Mouse (Mus musculus) kidney, embryonic 15.5 days (tissue): ENCODE measurements around the gene Alkbh5. TPM values are rescaled to one million over a fixed set of nuclear protein-coding genes. Genes with fewer than 3 reads are reported as not detected.

Source experiments
- ATAC-seq: fragments of 200-750 bp; cut with Nextera tagmentation; replicated peaks from 2 replicates; pipeline ENCODE4 v1.8.0; 2017; ENCODE audit warnings: moderate TSS enrichment; ENCODE audit not compliant: low FRiP score
- H3K27ac ChIP-seq: fragments of 300-500 bp; sonication (generic); 2 replicates; pipeline ENCODE4 v1.5.1; 2015; ENCODE audit warnings: mild to moderate bottlenecking, inconsistent platforms
- H3K27me3 ChIP-seq: fragments of 300-500 bp; sonication (generic); 2 replicates; pipeline ENCODE4 v1.6.1; 2015; ENCODE audit warnings: inconsistent platforms
- H3K36me3 ChIP-seq: fragments of 300-500 bp; sonication (generic); 2 replicates; pipeline ENCODE4 v1.6.1; 2015; ENCODE audit warnings: inconsistent platforms
- H3K4me1 ChIP-seq: fragments of 300-500 bp; sonication (generic); 2 replicates; pipeline ENCODE4 v1.6.1; 2015; ENCODE audit warnings: inconsistent platforms
- H3K4me2 ChIP-seq: fragments of 300-500 bp; sonication (generic); 2 replicates; pipeline ENCODE4 v1.6.1; 2015; ENCODE audit warnings: moderate library complexity, mild to moderate bottlenecking, inconsistent platforms
- H3K4me3 ChIP-seq: fragments of 300-500 bp; sonication (generic); replicated peaks from 2 replicates; pipeline ENCODE4 v1.5.1; 2015; ENCODE audit warnings: mild to moderate bottlenecking, inconsistent platforms
- H3K9ac ChIP-seq: fragments of 300-500 bp; sonication (generic); 2 replicates; pipeline ENCODE4 v1.6.1; 2015; ENCODE audit warnings: mild to moderate bottlenecking, inconsistent platforms
- H3K9me3 ChIP-seq: fragments of 300-500 bp; sonication (generic); replicated peaks from 2 replicates; pipeline ENCODE4 v1.6.1; 2016; ENCODE audit warnings: inconsistent platforms
- WGBS: fragments of 180-500 bp; shearing (Covaris S2); methylation state at CpG from one replicate; pipeline ENCODE4 v1.1.7; 2015; ENCODE audit warnings: mixed read lengths; 5-methylcytosine and 5-hydroxymethylcytosine counted together
- polyA plus RNA-seq: library from polyadenylated mRNA; unstranded; fragments of >200 nt; fragmentation: Nextera tagmentation; extraction: Ambion mirVana; gene quantifications from 2 replicates; pipeline ENCODE4 v1.2.1, GENCODE M21; 2015

Alkbh5 gene
- polyA plus RNA-seq: 37.5 and 37.9 TPM in 2 replicates

DNA sequence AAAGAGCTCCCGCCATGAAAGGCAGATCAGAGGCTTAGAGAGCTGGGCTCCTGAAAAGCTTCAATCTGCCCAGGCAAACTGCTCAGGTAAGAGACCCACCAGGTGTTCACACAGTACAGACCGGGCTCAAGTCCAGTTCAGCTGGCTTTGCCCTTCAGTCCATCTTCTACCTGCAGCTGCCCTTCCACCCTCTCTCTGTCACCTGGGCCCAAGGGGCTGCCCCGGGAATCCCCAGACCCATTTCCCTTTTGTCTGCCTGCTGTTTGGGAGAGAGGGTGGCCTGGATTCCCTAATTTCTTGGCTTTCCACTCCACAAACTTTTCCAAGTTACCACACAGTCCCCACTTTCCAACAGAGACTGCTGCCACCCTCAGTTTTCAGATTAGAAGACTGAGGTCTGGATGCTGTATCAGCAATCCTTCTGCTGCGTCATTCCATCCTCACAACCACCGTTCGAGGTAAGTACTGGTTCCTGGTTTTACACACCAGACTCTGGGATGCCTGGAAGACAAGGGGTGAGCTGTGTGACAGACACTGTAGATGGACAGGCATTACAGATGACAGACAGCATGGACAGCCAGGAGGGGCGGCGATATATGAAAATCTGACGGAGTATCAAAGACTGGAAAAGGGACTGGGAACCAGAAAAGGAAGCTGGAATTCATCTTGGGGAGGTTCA, at the start of gene Alkbh5:
Gene Alkbh5 (plus strand): TSS at position 202 of the 679 bp plus-strand sequence.
- H3K4me1 ChIP-seq: peaks cover 23% of the 10 kb centered on the region
- H3K4me3 ChIP-seq: peak within 1 kb of the TSS; percentile 77
- peak within 1 kb of the TSS; percentile 86 for H3K4me2 ChIP-seq
- WGBS: 17% methylated on average over 9 of the region's 9 CpGs
- peak within 1 kb of the TSS; percentile 100 for H3K27ac ChIP-seq
- H3K9me3 ChIP-seq: no peaks in the 10 kb centered on the region
- H3K27me3 ChIP-seq: no peaks in the 10 kb centered on the region
- H3K36me3 ChIP-seq: 0 out of 2 replicates have a peak, but pooled peaks cover 3% of the 10 kb centered on the region
- H3K9ac ChIP-seq: peak within 1 kb of the TSS; percentile 64
- ATAC-seq: no peak

GRCm38 (mm10) chr11:60492726-60493125, 43.5 kb upstream of the Alkbh5 start:
- 84% methylated on average over 5 of the region's 5 CpGs for WGBS
- H3K4me3 ChIP-seq: no peak overlapping the region
- H3K27me3 ChIP-seq: no peaks in the 10 kb centered on the region
- H3K4me1 ChIP-seq: no peaks in the 10 kb centered on the region
- no peak for ATAC-seq
- H3K9ac ChIP-seq: no peak overlapping the region
- no peak overlapping the region for H3K4me2 ChIP-seq
- H3K27ac ChIP-seq: no peak overlapping the region
- H3K9me3 ChIP-seq: no peaks in the 10 kb centered on the region
- no peaks in the 10 kb centered on the region for H3K36me3 ChIP-seq

DNA sequence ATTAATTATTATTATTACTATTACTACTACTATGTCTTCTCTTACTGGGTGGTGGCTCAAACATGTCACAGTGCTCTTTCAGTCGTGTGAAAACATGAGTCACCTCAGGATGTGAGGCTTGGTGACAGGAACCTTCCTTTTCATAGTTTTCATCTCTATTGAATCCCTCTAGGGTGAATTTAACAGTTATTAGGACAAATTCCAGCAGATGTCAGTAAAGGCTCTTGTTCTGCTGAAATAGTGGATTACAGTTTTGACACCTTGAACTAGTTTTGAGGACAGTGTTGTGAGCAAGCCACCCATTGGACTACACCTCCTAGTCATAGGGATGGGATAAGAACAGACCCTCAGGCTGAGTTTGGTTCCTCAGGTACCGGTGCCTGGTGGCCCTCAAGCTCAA, 40.5 kb upstream of the Alkbh5 start:
- WGBS: 62% methylated on average over 2 of the region's 2 CpGs

GRCm38 (mm10) chr11:60507281-60507680, 28.9 kb upstream of the Alkbh5 start:
- no peak overlapping the region for H3K27ac ChIP-seq
- ATAC-seq: no peak
- 80% methylated on average over 13 of the region's 13 CpGs for WGBS
- peaks cover 28% of the 10 kb centered on the region for H3K27me3 ChIP-seq
- peaks cover 18% of the 10 kb centered on the region; the same call in 1 of the 2 replicates for H3K4me1 ChIP-seq
- H3K36me3 ChIP-seq: no peaks in the 10 kb centered on the region
- H3K4me2 ChIP-seq: no peak overlapping the region
- H3K9me3 ChIP-seq: no peaks in the 10 kb centered on the region
- H3K9ac ChIP-seq: no peak overlapping the region
- no peak overlapping the region for H3K4me3 ChIP-seq

More for the DNA sequence above, 40.5 kb upstream of the Alkbh5 start:
- no peak overlapping the region for H3K4me3 ChIP-seq
- no peaks in the 10 kb centered on the region for H3K27me3 ChIP-seq
- ATAC-seq: no peak
- no peak overlapping the region for H3K9ac ChIP-seq
- H3K27ac ChIP-seq: no peak overlapping the region
- H3K4me1 ChIP-seq: no peaks in the 10 kb centered on the region
- H3K9me3 ChIP-seq: no peaks in the 10 kb centered on the region
- no peaks in the 10 kb centered on the region for H3K36me3 ChIP-seq
- H3K4me2 ChIP-seq: no peak overlapping the region

- H3K4me1 ChIP-seq: peaks cover 12% of the 10 kb centered on the region; the same call in 1 of the 2 replicates
- H3K4me3 ChIP-seq: peak overlapping the region; percentile 41
- no peaks in the 10 kb centered on the region for H3K36me3 ChIP-seq
- no peaks in the 10 kb centered on the region for H3K9me3 ChIP-seq
- peak; percentile 59; the same call in 1 of the 2 replicates for ATAC-seq
- no peak overlapping the region for H3K9ac ChIP-seq
- H3K4me2 ChIP-seq: peak overlapping the region; percentile 68
- 5% methylated on average over 11 of the region's 11 CpGs for WGBS
- H3K27ac ChIP-seq: no peak overlapping the region
- peaks cover 28% of the 10 kb centered on the region for H3K27me3 ChIP-seq
Measured at GRCm38 (mm10) chr11:60508950-60509349, 27.2 kb upstream of the Alkbh5 start.

DNA sequence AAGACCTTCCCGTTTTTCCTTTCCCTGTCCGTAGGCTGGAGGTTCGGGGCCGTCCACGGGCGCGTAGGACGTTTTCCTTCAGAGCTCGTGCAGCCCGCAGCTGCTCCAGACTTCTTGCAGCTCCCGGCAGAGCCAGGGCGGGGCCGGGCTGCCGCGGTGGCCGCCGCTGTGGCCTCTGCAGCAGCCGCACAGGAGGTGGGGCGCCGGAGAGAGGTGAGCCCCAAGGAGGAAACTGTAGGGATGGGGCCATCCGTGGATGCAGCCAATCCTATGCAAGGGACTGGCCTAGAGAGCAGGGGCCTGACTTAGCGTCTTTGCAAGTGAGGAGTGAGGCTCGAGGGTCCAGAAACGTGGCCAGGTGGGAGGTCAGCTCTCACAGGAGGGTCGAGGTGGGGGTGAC, 26.7 kb upstream of the Alkbh5 start:
- no peaks in the 10 kb centered on the region for H3K36me3 ChIP-seq
- peak overlapping the region; percentile 41 for H3K4me3 ChIP-seq
- peak; percentile 62 for ATAC-seq
- peaks cover 28% of the 10 kb centered on the region for H3K27me3 ChIP-seq
- H3K27ac ChIP-seq: no peak overlapping the region
- peaks cover 12% of the 10 kb centered on the region; the same call in 1 of the 2 replicates for H3K4me1 ChIP-seq
- H3K9me3 ChIP-seq: no peaks in the 10 kb centered on the region
- peak overlapping the region; percentile 14; the same call in 1 of the 2 replicates for H3K9ac ChIP-seq
- H3K4me2 ChIP-seq: peak overlapping the region; percentile 68
- WGBS: under 1% methylated on average over 25 of the region's 25 CpGs

- no peak overlapping the region for H3K4me2 ChIP-seq
- H3K4me3 ChIP-seq: no peak overlapping the region
- H3K4me1 ChIP-seq: peaks cover 12% of the 10 kb centered on the region; the same call in 1 of the 2 replicates
- H3K9me3 ChIP-seq: no peaks in the 10 kb centered on the region
- no peak overlapping the region for H3K27ac ChIP-seq
- H3K36me3 ChIP-seq: no peaks in the 10 kb centered on the region
- 81% methylated on average over 1 of the region's 1 CpGs for WGBS
- no peak overlapping the region for H3K9ac ChIP-seq
- peaks cover 28% of the 10 kb centered on the region for H3K27me3 ChIP-seq
- no peak for ATAC-seq
Measured at GRCm38 (mm10) chr11:60511893-60512292, 24.3 kb upstream of the Alkbh5 start.

DNA sequence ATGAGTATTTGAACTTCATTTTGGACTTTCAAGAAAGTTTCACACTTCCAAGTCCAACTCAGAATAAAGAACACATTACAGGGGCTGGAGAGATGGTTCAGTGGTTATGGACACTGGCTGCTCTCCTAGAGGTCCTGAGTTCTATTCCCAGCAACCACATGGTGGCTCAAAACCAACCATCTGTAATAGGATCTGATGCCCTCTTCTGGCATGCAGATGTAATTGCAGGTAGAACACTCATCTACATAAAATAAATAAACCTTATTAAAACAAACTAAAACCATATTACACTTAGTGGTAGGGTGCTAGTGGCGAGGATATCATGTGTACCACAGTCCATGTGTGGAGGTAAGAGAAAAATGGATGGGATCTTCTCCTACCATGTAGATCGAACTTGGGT, 23.7 kb upstream of the Alkbh5 start:
- Histone ChIP-seq H3K4me1 (peaks cover 12% of the 10 kb centered on the region; the same call in 1 of the 2 replicates), H3K4me2 (no peak overlapping the region), H3K27me3 (peaks cover 26% of the 10 kb centered on the region), H3K36me3 (no peaks in the 10 kb centered on the region), H3K4me3 (no peak overlapping the region), H3K9ac (no peak overlapping the region), H3K9me3 (no peaks in the 10 kb centered on the region), H3K27ac (no peak overlapping the region)
- no peak for ATAC-seq
- WGBS: 86% methylated on average over 2 of the region's 2 CpGs

DNA sequence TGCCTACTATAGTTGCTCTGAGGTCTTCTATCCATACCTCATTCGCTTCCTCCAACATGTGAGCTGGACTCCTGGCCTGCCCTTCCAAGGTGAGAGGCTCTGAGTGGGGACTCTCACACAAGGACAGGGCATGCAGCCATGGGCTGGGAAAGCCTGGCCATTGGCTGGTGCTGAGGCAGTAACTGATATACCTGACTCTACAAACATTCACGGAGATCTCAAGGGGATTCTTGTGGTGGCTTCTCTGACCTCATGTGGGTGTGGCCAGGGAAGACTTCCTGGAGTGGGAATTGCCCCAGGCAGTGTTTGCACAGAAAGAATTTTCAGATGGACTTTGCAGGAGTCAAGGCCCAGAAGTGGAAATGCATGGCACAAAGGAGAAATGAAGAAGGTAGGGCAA, 21.2 kb upstream of the Alkbh5 start:
- Histone ChIP-seq H3K9ac (no peak overlapping the region), H3K27ac (no peak overlapping the region), H3K4me3 (no peak overlapping the region), H3K36me3 (no peaks in the 10 kb centered on the region), H3K4me1 (no peaks in the 10 kb centered on the region), H3K27me3 (peaks cover 10% of the 10 kb centered on the region; the same call in 1 of the 2 replicates), H3K9me3 (no peaks in the 10 kb centered on the region), H3K4me2 (no peak overlapping the region)
- WGBS: 54% methylated on average over 2 of the region's 2 CpGs
- no peak for ATAC-seq

- H3K9me3 ChIP-seq: no peaks in the 10 kb centered on the region
- H3K4me1 ChIP-seq: no peaks in the 10 kb centered on the region
- H3K4me3 ChIP-seq: no peak overlapping the region
- no peaks in the 10 kb centered on the region for H3K27me3 ChIP-seq
- no peak overlapping the region for H3K27ac ChIP-seq
- no peak overlapping the region for H3K9ac ChIP-seq
- WGBS: 63% methylated on average over 4 of the region's 4 CpGs
- no peak for ATAC-seq
- no peaks in the 10 kb centered on the region for H3K36me3 ChIP-seq
- no peak overlapping the region for H3K4me2 ChIP-seq
Measured at GRCm38 (mm10) chr11:60518305-60518704, 17.9 kb upstream of the Alkbh5 start.

DNA sequence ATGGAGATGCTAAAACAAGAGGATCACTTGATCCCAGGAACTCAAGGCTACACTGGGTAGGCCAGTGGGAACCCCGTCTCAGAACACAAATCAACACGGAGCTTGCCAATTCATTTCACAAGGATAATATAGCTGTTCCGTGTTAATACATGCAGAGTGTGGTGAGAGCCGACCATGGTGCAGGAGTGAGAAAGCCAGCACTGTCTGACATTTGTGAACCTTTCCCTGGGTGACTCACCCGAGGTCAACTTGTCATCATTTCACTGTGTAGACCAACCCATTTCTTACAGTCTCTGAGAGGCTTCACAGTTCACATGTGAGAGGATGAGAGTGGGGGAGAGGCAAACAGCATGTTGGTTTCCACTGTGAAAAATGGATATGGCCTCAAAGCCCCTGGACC, 14.2 kb upstream of the Alkbh5 start:
- WGBS: 78% methylated on average over 5 of the region's 5 CpGs
- Histone ChIP-seq H3K27me3 (no peaks in the 10 kb centered on the region), H3K9ac (no peak overlapping the region), H3K27ac (no peak overlapping the region), H3K4me2 (no peak overlapping the region), H3K9me3 (no peaks in the 10 kb centered on the region), H3K36me3 (no peaks in the 10 kb centered on the region), H3K4me3 (no peak overlapping the region), H3K4me1 (no peaks in the 10 kb centered on the region)
- ATAC-seq: no peak

DNA sequence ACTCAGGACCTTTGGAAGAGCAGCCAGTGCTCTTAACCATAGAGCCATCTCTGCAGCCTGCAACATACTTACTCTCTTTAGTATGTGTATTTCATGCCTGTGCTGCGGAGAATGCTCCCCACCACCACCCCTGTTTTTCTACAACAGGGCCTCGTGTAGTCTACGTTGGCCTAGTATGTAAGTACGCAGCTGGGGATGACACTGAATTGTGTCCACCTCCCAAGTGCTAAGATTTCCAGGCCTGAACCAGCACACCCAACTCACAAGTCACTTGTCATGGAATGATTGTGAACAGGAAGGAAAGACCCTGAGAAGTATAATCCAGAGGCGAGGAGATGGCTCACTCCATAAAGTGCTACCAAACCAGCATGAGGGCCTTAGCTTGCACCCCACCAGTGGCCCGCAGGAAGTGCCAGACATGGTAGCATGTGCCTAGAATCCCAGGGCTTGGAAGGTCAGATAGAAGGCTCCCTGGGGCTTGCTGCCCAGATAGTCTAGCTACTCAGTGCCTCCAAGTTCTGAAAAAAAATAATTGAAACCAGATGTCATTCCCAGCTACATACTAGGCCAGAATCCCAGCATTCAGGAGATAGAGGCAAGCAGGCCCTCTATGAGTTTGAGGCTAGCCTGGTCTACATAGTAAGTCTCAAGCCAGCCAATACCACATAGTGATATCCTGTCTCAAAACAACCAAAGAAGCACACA, 13.4 kb upstream of the Alkbh5 start:
- Histone ChIP-seq H3K9me3 (no peaks in the 10 kb centered on the region), H3K27ac (no peak overlapping the region), H3K9ac (no peak overlapping the region), H3K4me2 (no peak overlapping the region), H3K36me3 (no peaks in the 10 kb centered on the region), H3K4me3 (no peak overlapping the region), H3K4me1 (no peaks in the 10 kb centered on the region), H3K27me3 (no peaks in the 10 kb centered on the region)
- 88% methylated on average over 6 of the region's 6 CpGs for WGBS
- ATAC-seq: no peak
